Mouse (Mus musculus): ENCODE measurements at regions not wholly inside any gene's neighbourhood (a gene's known extent, or its start where the extent isn't known, plus 50 kb on each side); places are given as distances from the start of the nearest gene placed in this dataset.
A peak's percentile ranks its signal among the peaks of the same experiment; 100 is the strongest.

DNA sequence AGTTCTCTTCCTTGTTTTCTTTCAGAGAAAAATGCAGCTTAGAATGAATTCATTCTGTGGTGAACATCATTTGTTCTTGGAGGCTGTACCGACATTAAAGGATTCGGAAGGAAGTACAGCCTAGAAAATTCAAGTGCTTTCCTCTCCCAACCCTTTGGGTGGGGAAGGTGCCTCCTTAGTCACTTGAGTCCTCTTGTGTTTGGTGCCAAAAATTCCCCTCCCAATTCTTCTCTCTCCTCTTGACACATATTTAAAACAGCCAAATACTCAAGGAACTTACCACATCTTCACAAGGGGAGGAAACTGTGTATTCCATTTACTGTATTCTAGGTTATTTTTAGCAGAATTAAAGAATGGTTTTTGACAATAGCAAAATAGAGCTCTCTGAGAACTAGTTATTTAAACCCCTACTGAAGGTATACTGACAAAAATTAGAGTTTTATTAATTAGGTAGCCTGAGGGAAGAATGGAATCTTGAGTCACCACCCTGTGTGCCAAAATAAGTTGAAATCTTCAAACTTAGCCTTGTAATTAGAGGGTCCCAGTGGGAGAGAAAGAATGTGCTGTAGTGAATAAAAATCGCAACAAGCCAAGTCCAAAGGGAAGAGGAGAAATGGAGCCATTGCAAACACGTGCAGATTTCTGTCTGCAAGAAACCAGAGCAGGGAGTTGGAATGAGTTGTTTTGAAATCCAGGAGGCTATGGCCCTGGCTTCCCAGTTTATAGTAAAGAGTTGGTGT lies 149.2 kb upstream of the Lsm8 start:
- H3K27me3 ChIP-seq (ENCODE audit: control insufficient read depth, insufficient read depth, low read depth, low read length), result no peaks in the 10 kb centered on the region
- no peak overlapping the region for H3K9ac ChIP-seq (ENCODE audit: low read length)
- peak; percentile 52; the same call in 1 of the 2 replicates for ATAC-seq (ENCODE audit: low read depth)
- no peak overlapping the region for H3K4me2 ChIP-seq (ENCODE audit: low read depth, low read length)
- peaks cover 11% of the 10 kb centered on the region for H3K4me1 ChIP-seq (replicated peaks; ENCODE audit: control insufficient read depth, insufficient read depth, low read length)
- H3K9me3 ChIP-seq (ENCODE audit: control insufficient read depth, low read length), result no peaks in the 10 kb centered on the region
- no peaks in the 10 kb centered on the region for H3K36me3 ChIP-seq (ENCODE audit: control insufficient read depth, insufficient read depth, low read length)
- no peak overlapping the region for H3K4me3 ChIP-seq (ENCODE audit: low read length)
- WGBS, result 30% methylated on average over 4 of the region's 4 CpGs
- 0 out of 2 replicates have a peak overlapping the region, but pooled peaks have one; percentile 31 for H3K27ac ChIP-seq (ENCODE audit: low read length)

DNA sequence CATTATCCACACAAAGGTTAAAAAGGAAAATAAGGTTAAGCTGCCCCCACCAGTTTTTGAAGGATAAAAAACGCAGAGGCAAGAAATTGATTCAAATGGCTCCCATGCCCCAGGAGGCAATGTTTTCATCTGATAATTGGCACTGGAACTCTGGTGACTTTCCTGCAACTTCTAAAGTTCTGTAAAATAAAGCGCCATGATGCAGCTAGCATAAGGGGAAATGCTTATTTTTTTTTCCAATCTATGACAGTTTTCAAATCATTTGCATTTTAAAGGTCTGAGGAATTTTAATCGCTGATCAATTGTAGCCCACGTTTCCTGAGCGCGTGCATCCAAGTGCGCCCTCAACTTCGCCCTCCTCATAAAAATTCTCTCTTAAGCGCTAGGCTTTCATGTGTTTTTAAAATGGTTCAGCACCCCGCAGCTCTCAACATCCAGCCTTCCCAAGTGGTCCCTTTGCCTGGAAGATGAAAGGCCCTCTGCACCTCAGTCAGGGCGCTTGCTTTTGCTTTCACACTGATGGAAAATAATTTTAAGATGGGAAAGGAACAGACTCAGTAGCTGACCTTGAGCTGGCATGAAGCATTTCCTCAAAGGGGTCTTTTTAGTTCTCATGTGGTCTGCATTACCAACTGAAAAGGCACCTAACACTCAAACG lies 148.5 kb upstream of the Lsm8 start:
- Histone ChIP-seq H3K4me1 (replicated peaks; ENCODE audit: control insufficient read depth, insufficient read depth, low read length) (peaks cover 11% of the 10 kb centered on the region), H3K36me3 (ENCODE audit: control insufficient read depth, insufficient read depth, low read length) (no peaks in the 10 kb centered on the region), H3K4me2 (ENCODE audit: low read depth, low read length) (no peak overlapping the region), H3K9ac (ENCODE audit: low read length) (no peak overlapping the region), H3K27me3 (ENCODE audit: control insufficient read depth, insufficient read depth, low read depth, low read length) (no peaks in the 10 kb centered on the region), H3K4me3 (ENCODE audit: low read length) (no peak overlapping the region), H3K9me3 (ENCODE audit: control insufficient read depth, low read length) (no peaks in the 10 kb centered on the region), H3K27ac (ENCODE audit: low read length) (no peak overlapping the region)
- 36% methylated on average over 12 of the region's 12 CpGs for WGBS
- no peak for ATAC-seq (ENCODE audit: low read depth)

DNA sequence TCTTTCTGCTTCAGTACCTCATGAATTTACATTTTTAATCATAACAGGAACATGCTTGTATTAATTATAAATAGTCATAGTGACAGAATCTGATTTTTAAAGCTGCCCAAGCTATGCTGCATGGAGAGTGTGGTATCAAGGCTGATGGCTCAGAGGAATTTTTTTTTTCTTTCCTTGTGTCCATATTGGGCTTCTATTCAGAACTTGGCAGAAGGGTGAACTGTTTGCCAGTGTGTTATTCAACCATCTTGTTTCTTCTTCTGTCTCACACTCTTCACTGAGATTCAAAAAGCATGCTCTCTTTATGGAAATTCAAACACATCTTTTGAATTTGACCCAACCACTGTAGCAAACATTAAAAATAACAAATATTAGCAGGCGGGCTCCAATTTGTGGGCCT lies 137.6 kb upstream of the Lsm8 start:
- H3K4me2 ChIP-seq (ENCODE audit: low read depth, low read length), result no peak overlapping the region
- no peak overlapping the region for H3K4me3 ChIP-seq (ENCODE audit: low read length)
- H3K27ac ChIP-seq (ENCODE audit: low read length), result no peak overlapping the region
- no peaks in the 10 kb centered on the region for H3K27me3 ChIP-seq (ENCODE audit: control insufficient read depth, insufficient read depth, low read depth, low read length)
- no peaks in the 10 kb centered on the region for H3K9me3 ChIP-seq (ENCODE audit: control insufficient read depth, low read length)
- 84% methylated on average over 1 of the region's 1 CpGs for WGBS
- no peaks in the 10 kb centered on the region for H3K4me1 ChIP-seq (replicated peaks; ENCODE audit: control insufficient read depth, insufficient read depth, low read length)
- H3K9ac ChIP-seq (ENCODE audit: low read length), result no peak overlapping the region
- no peaks in the 10 kb centered on the region for H3K36me3 ChIP-seq (ENCODE audit: control insufficient read depth, insufficient read depth, low read length)
- no peak for ATAC-seq (ENCODE audit: low read depth)

DNA sequence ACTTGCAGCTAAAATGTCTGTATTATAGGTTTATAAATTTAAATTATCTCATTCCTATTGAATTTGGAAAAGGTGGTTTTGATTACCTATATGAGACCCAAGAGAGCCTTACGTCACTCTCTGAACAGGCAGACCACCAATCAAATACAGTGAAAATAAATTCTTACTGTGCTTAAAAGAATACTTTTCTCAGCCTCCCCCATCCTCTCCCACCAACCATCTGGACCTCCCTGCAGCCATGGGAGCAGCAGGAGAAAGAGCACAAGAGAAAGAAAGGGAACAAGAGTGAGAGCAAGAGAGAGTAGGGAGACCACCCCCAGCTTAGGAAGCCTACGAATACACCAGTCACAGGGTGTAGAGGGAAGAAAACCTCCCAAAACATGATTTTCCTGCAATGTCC lies 99.5 kb upstream of the Lsm8 start:
- no peak overlapping the region for H3K9ac ChIP-seq (ENCODE audit: low read length)
- no peaks in the 10 kb centered on the region for H3K4me1 ChIP-seq (replicated peaks; ENCODE audit: control insufficient read depth, insufficient read depth, low read length)
- H3K27me3 ChIP-seq (ENCODE audit: control insufficient read depth, insufficient read depth, low read depth, low read length), result no peaks in the 10 kb centered on the region
- H3K36me3 ChIP-seq (ENCODE audit: control insufficient read depth, insufficient read depth, low read length), result no peaks in the 10 kb centered on the region
- ATAC-seq (ENCODE audit: low read depth), result no peak
- 87% methylated on average over 2 of the region's 2 CpGs for WGBS
- no peak overlapping the region for H3K4me2 ChIP-seq (ENCODE audit: low read depth, low read length)
- no peak overlapping the region for H3K4me3 ChIP-seq (ENCODE audit: low read length)
- no peaks in the 10 kb centered on the region; the same call in 1 of the 2 replicates for H3K9me3 ChIP-seq (ENCODE audit: control insufficient read depth, low read length)
- no peak overlapping the region for H3K27ac ChIP-seq (ENCODE audit: low read length)

DNA sequence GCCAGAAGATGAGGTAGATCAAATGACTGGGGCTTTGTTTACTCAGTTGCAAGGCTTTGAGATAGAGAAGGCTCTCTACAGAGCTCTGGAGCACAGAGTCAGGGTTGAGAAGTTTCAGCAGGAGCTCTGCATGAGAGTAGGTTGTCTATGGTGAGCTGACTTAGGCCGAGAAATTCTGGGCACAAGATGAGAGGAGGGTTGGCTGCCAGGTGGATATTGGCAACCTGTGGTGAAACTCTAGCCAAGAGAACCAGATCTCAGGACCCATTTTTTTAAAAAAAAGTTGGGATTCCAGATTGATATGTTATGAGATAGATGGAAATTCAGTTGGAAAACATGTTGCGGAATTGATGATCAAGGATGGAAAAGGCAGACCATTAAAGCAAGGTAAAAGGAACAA lies 83.8 kb upstream of the Lsm8 start:
- Histone ChIP-seq H3K27ac (ENCODE audit: low read length) (no peak overlapping the region), H3K4me3 (ENCODE audit: low read length) (no peak overlapping the region), H3K27me3 (ENCODE audit: control insufficient read depth, insufficient read depth, low read depth, low read length) (no peaks in the 10 kb centered on the region), H3K9ac (ENCODE audit: low read length) (no peak overlapping the region), H3K4me2 (ENCODE audit: low read depth, low read length) (no peak overlapping the region), H3K36me3 (ENCODE audit: control insufficient read depth, insufficient read depth, low read length) (no peaks in the 10 kb centered on the region), H3K9me3 (ENCODE audit: control insufficient read depth, low read length) (no peaks in the 10 kb centered on the region), H3K4me1 (replicated peaks; ENCODE audit: control insufficient read depth, insufficient read depth, low read length) (no peaks in the 10 kb centered on the region)
- WGBS, result 81% methylated on average over 2 of the region's 2 CpGs
- ATAC-seq (ENCODE audit: low read depth), result no peak

DNA sequence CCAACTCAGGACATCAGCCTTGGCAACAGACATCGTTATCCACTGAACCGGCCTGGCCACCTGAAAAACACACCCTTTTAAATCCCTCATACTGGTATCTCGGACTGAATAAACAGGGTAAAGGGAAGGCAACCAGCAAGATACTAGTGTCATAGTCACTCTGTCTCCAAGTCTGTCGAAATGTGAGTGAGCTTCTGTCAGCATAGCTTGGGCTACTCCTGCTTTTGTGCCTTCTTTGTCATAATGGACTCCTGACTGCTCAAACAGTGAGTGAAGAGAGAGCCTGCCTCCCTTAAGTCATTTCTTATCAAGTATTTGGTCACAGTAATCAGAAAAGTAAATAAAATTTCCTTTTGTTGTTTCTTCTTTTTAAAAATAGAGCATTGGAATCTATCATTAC lies 53.0 kb upstream of the Lsm8 start:
- no peak for ATAC-seq (ENCODE audit: low read depth)
- Histone ChIP-seq H3K27me3 (ENCODE audit: control insufficient read depth, insufficient read depth, low read depth, low read length) (no peaks in the 10 kb centered on the region), H3K4me1 (replicated peaks; ENCODE audit: control insufficient read depth, insufficient read depth, low read length) (no peaks in the 10 kb centered on the region), H3K27ac (ENCODE audit: low read length) (no peak overlapping the region), H3K4me3 (ENCODE audit: low read length) (no peak overlapping the region), H3K9me3 (ENCODE audit: control insufficient read depth, low read length) (no peaks in the 10 kb centered on the region), H3K4me2 (ENCODE audit: low read depth, low read length) (no peak overlapping the region), H3K9ac (ENCODE audit: low read length) (no peak overlapping the region), H3K36me3 (ENCODE audit: control insufficient read depth, insufficient read depth, low read length) (no peaks in the 10 kb centered on the region)
- WGBS, result 58% methylated on average over 4 of the region's 4 CpGs

DNA sequence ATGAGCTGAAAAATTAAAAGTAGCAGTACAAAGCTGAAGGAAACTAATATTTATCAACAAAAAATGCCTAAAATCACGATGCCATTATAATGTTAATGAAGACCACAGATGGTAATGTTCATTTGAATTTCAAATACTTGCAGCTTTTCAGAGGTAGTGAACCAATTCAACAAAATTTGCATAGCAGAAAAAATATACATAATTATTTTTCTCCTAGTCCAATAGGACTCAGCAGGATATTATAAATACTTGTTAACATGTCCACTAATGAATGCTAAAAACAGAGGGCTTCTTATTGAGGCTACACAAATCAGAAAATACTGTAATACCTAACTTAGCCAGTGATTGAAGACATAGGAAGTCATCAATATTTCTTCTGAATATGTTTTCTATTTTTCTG lies 52.5 kb upstream of the Lsm8 start:
- WGBS, result 48% methylated on average over 1 of the region's 1 CpGs
- Histone ChIP-seq H3K9me3 (ENCODE audit: control insufficient read depth, low read length) (no peaks in the 10 kb centered on the region), H3K36me3 (ENCODE audit: control insufficient read depth, insufficient read depth, low read length) (no peaks in the 10 kb centered on the region), H3K4me1 (replicated peaks; ENCODE audit: control insufficient read depth, insufficient read depth, low read length) (no peaks in the 10 kb centered on the region), H3K9ac (ENCODE audit: low read length) (no peak overlapping the region), H3K27me3 (ENCODE audit: control insufficient read depth, insufficient read depth, low read depth, low read length) (no peaks in the 10 kb centered on the region), H3K4me3 (ENCODE audit: low read length) (no peak overlapping the region), H3K27ac (ENCODE audit: low read length) (no peak overlapping the region), H3K4me2 (ENCODE audit: low read depth, low read length) (no peak overlapping the region)
- ATAC-seq (ENCODE audit: low read depth), result no peak

DNA sequence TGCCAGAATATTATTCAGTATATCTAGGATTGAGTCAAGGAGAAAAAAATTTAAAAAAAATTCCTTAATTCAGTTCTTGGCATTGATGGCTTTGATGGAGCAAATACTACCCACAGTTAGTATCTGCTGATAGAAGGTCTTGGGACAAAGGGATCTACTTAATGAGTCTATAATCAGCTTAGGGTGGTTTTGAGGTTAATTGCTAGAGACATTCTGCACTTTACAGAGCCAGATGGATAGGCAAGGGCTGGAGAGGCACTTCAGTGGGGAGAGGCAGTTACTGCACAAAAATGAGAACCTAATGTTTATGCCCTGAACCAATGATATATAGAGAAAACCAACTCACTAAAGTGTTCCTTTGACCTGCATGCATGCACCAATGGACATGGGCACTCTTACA lies 51.8 kb upstream of the Lsm8 start:
- H3K36me3 ChIP-seq (ENCODE audit: control insufficient read depth, insufficient read depth, low read length), result no peaks in the 10 kb centered on the region
- no peak for ATAC-seq (ENCODE audit: low read depth)
- no peak overlapping the region for H3K27ac ChIP-seq (ENCODE audit: low read length)
- no peaks in the 10 kb centered on the region for H3K9me3 ChIP-seq (ENCODE audit: control insufficient read depth, low read length)
- H3K4me3 ChIP-seq (ENCODE audit: low read length), result no peak overlapping the region
- H3K27me3 ChIP-seq (ENCODE audit: control insufficient read depth, insufficient read depth, low read depth, low read length), result no peaks in the 10 kb centered on the region
- H3K4me2 ChIP-seq (ENCODE audit: low read depth, low read length), result no peak overlapping the region
- no peak overlapping the region for H3K9ac ChIP-seq (ENCODE audit: low read length)
- H3K4me1 ChIP-seq (replicated peaks; ENCODE audit: control insufficient read depth, insufficient read depth, low read length), result no peaks in the 10 kb centered on the region

Measured in lung, embryonic 16.5 days (tissue).